Mouse (Mus musculus) c-Kit-negative CD71-positive TER-119-positive erythroid progenitor cells, embryonic 14.5 days (primary cell): ENCODE measurements around the gene Stk38.
A peak's percentile ranks its signal among the peaks of the same experiment; 100 is the strongest.
"Not testable (repeated sequence)": the region's sequence is repeated elsewhere in the genome, so short reads cannot be mapped to it uniquely, and the experiment has no call there.

Experiments used
- DNase-seq: peaks from one replicate; pipeline ENCODE4 v3.0.0-alpha.2; 2013; ENCODE audit warnings: low read depth, low spot score

Stk38 gene

GRCm38 (mm10) chr17:29035506-29035905 is 27.7 kb upstream of the Stk38 start:
- DNase-seq: no peak

GRCm38 (mm10) chr17:29034264-29034663 is 26.5 kb upstream of the Stk38 start:
- DNase-seq: no peak

- no peak for DNase-seq
Observed at GRCm38 (mm10) chr17:29033569-29034061, 25.8 kb upstream of the Stk38 start.

- DNase-seq: peak; percentile 98
Observed at GRCm38 (mm10) chr17:29032274-29033069, 24.7 kb upstream of the Stk38 start, which contains the start of gene Srsf3. Gene Srsf3, plus strand, starts transcription at chr17:29032628.

GRCm38 (mm10) chr17:29031771-29032273 is 24.0 kb upstream of the Stk38 start:
- DNase-seq: peak; percentile 45

GRCm38 (mm10) chr17:29031085-29031711 is 23.4 kb upstream of the Stk38 start:
- DNase-seq: not testable (repeated sequence)

- DNase-seq: no peak
Observed at GRCm38 (mm10) chr17:29030321-29031034, 22.7 kb upstream of the Stk38 start.

GRCm38 (mm10) chr17:29026652-29027356 is 19.0 kb upstream of the Stk38 start:
- DNase-seq: no peak

GRCm38 (mm10) chr17:29024896-29025565 is 17.2 kb upstream of the Stk38 start:
- DNase-seq: no peak

GRCm38 (mm10) chr17:29024047-29024892 is 16.5 kb upstream of the Stk38 start:
- DNase-seq: no peak

GRCm38 (mm10) chr17:29023346-29023745 is 15.6 kb upstream of the Stk38 start:
- DNase-seq: no peak

- no peak for DNase-seq
Observed at GRCm38 (mm10) chr17:29022230-29022819, 14.5 kb upstream of the Stk38 start.

- DNase-seq: no peak
Observed at GRCm38 (mm10) chr17:29020444-29020843, 12.6 kb upstream of the Stk38 start.

GRCm38 (mm10) chr17:29019391-29019790 is 11.6 kb upstream of the Stk38 start:
- no peak for DNase-seq

GRCm38 (mm10) chr17:29018292-29018984 is 10.6 kb upstream of the Stk38 start:
- DNase-seq: no peak

GRCm38 (mm10) chr17:29016705-29017104 is 8.9 kb upstream of the Stk38 start:
- DNase-seq: no peak

- DNase-seq: peak; percentile 45
Observed at GRCm38 (mm10) chr17:29015638-29016037, 7.8 kb upstream of the Stk38 start.

- DNase-seq: no peak
Observed at GRCm38 (mm10) chr17:29014235-29014634, 6.4 kb upstream of the Stk38 start.

GRCm38 (mm10) chr17:29009181-29009580 is 1.4 kb upstream of the Stk38 start:
- DNase-seq: no peak
